Mouse (Mus musculus): ENCODE results near the gene Cep128. TPM values are rescaled to one million over a fixed set of nuclear protein-coding genes. Genes with fewer than 3 reads are reported as not detected.
"Not testable (repeated sequence)": the region's sequence is repeated elsewhere in the genome, so short reads cannot be mapped to it uniquely, and the experiment has no call there.

Cep128 gene
- total RNA-seq, 2 experiments from 2014 or later = 2.2 to 2.6 TPM

DNA sequence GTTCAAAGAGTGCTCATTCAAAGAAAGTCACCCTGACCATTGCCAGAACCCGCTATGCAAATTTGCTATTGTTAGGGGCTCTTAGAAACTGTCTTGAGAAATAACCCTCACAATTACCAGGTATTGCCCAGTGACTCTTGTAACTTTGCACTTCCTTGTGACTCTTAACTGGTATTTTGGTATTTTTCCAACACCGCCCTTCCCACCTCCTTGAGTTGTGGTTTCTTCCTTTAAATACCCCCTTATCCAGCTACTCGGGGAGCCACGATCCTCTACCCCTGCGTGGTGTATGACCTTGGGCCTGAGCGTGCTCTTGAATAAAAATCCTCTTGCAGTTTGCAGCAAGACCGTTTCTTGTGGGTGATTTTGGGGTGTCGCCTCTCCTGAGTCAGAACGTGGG is 407.8 kb downstream of the Cep128 start:
- not testable (repeated sequence) for DNase-seq (ENCODE audit: low spot score in 2 of 2)

GRCm38 (mm10) chr12:90975429-90975828 is 408.8 kb downstream of the Cep128 start:
- DNase-seq (ENCODE audit: low spot score in 2 of 2) = no peak

GRCm38 (mm10) chr12:90971156-90971555 is 413.1 kb downstream of the Cep128 start:
- no peak for DNase-seq (ENCODE audit: low spot score in 2 of 2)

GRCm38 (mm10) chr12:90961386-90962017 is 422.7 kb downstream of the Cep128 start:
- no peak for DNase-seq (ENCODE audit: low spot score in 2 of 2)

DNA sequence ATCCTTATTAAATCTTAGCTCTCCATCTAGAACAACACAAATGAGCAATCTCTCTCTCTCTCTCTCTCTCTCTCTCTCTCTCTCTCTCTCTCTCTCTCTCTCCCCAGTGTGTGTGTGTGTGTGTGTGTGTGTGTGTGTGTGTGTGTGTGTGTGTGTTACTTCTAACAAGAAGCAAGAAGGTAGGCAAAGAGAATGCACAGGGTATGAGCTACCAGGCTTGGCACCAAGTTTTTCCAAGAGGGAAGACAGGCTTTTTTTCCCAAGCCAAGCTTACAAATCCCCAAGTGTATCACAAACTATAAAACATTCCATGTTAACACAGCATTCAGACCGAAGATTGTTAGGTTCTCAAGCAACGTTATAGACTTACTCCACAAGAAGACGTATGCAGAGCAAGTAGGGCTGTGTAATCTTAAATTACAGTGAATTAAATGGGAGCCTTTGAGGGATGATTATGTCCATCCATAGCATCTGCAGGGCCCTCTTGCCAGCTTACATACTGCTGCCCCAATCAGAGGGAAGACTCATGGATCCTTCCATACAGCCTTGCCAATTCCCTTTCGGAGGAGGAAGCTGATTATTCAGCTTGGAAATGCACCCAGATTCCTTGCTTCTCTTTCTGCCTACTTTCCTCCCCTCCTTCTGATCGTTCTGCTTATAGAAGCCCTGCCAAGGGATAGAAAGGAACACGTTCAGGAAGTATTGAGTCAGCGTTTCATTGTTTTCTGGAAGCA is 429.3 kb downstream of the Cep128 start:
- DNase-seq (ENCODE audit: low spot score in 2 of 2) = no peak

Small RNA genes lying within 50 kb of the gene (microRNA-seq; reads per million reads assigned to microRNA genes)
- gene Gm44370 (ENCODE audit: borderline number of aligned reads in 2 of 2) = 0 reads per million in 2 experiments

Other genes with a start within 250 kb of the Cep128 start
- gene Tshr, start 154 bp upstream of the Cep128 start, total RNA-seq (2021) = 10 to 100 TPM in 1 of 2 experiments, 1 to 10 TPM in 1; 5.7 to 22.0 TPM
- 10 to 100 TPM; 31.3 to 33.6 TPM for gene Gtf2a1, start 206.1 kb upstream of the Cep128 start, total RNA-seq (2021)

Measured in adrenal gland, adult 18-20 months (tissue).